Mouse (Mus musculus) liver, embryonic 15.5 days (tissue): ENCODE results near the gene Kdm1a. TPM values are rescaled to one million over a fixed set of nuclear protein-coding genes. Genes with fewer than 3 reads are reported as not detected.

Experiments used
- ATAC-seq: fragments of 200-750 bp; cut with Nextera tagmentation; 2 replicates; pipeline ENCODE4 v1.8.0; 2017; ENCODE audit warnings: moderate number of reproducible peaks, mild to moderate bottlenecking, moderate library complexity; ENCODE audit not compliant: insufficient read depth
- H3K27ac ChIP-seq: fragments of 300-500 bp; sonication (generic); replicated peaks from 2 replicates; pipeline ENCODE4 v1.5.1; 2015; ENCODE audit warnings: mild to moderate bottlenecking, inconsistent platforms
- H3K27me3 ChIP-seq: fragments of 300-500 bp; sonication (generic); 2 replicates; pipeline ENCODE4 v1.6.1; 2015; ENCODE audit warnings: mild to moderate bottlenecking, inconsistent platforms
- H3K36me3 ChIP-seq: fragments of 300-500 bp; sonication (generic); replicated peaks from 2 replicates; pipeline ENCODE4 v1.6.1; 2015; ENCODE audit warnings: moderate library complexity, mild to moderate bottlenecking, inconsistent platforms
- H3K4me1 ChIP-seq: fragments of 300-500 bp; sonication (generic); replicated peaks from 2 replicates; pipeline ENCODE4 v1.6.1; 2015; ENCODE audit warnings: inconsistent platforms
- H3K4me2 ChIP-seq: fragments of 300-500 bp; sonication (generic); 2 replicates; pipeline ENCODE4 v1.6.1; 2015; ENCODE audit warnings: moderate library complexity, mild to moderate bottlenecking, inconsistent platforms
- H3K4me3 ChIP-seq: fragments of 300-500 bp; sonication (generic); replicated peaks from 2 replicates; pipeline ENCODE4 v1.5.1; 2015; ENCODE audit warnings: mild to moderate bottlenecking, inconsistent platforms
- H3K9ac ChIP-seq: fragments of 300-500 bp; sonication (generic); 2 replicates; pipeline ENCODE4 v1.6.1; 2015; ENCODE audit warnings: moderate library complexity, mild to moderate bottlenecking, inconsistent platforms
- H3K9me3 ChIP-seq: fragments of 300-500 bp; sonication (generic); replicated peaks from 2 replicates; pipeline ENCODE4 v1.6.1; 2016; ENCODE audit warnings: inconsistent platforms
- WGBS: fragments of 180-500 bp; shearing (Covaris S2); methylation state at CpG from one replicate; pipeline ENCODE4 v1.1.7; 2015; ENCODE audit warnings: mixed read lengths; ENCODE audit not compliant: insufficient replicate concordance; 5-methylcytosine and 5-hydroxymethylcytosine counted together
- polyA plus RNA-seq: library from polyadenylated mRNA; unstranded; fragments of >200 nt; fragmentation: Nextera tagmentation; extraction: Ambion mirVana; gene quantifications from 2 replicates; pipeline ENCODE4 v1.2.1, GENCODE M21; 2015

Gene Kdm1a
- polyA plus RNA-seq, 1 experiment from 2014 or later = 9.5 TPM

DNA sequence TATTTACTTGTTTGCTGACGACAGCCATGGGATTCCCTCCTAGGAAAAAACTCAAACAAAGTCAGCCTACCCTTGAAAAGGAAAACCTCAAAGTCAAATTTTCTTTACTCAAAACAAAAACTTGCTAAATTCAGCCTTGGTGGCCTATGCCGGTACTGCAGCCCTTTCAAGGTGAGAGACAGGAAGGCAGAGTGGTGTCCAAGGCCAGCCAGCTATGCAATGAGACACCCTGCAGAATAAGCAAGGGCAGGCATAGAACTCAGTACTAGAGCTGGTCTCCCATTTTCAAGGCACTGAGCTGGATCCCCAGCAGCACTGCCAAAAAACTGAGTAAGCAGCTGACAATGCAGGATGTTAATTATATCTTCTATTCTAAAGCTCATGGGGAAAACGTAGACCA is 33.9 kb downstream of the Kdm1a start:
- no peak for ATAC-seq
- H3K4me2 ChIP-seq = no peak overlapping the region
- no peak overlapping the region for H3K4me3 ChIP-seq
- H3K9me3 ChIP-seq = no peaks in the 10 kb centered on the region
- H3K27ac ChIP-seq = no peak overlapping the region
- WGBS = 74% methylated on average over 3 of the region's 3 CpGs
- H3K27me3 ChIP-seq = no peaks in the 10 kb centered on the region
- peaks cover 74% of the 10 kb centered on the region for H3K36me3 ChIP-seq
- H3K9ac ChIP-seq = no peak overlapping the region
- no peaks in the 10 kb centered on the region; the same call in 1 of the 2 replicates for H3K4me1 ChIP-seq

DNA sequence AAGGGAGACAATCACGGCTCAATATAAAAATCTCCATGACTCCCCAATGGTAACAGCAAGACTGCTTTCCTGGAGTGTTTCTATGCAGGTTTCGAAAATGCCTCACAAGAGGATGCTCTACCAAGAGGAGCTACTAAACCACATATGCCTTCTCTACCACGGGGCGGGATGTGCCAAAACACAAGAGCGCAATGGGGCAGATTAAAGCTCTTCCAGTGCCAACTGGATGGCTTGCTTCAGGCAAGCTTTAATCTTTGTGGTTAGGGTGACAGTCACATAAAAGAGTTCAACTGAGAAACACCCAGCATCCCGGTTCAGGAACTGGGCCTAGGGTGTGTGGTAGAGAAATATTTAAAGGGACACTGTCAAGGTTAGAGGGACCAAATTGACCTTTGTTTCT is 39.8 kb downstream of the Kdm1a start:
- H3K9ac ChIP-seq = no peak overlapping the region
- H3K9me3 ChIP-seq = no peaks in the 10 kb centered on the region
- no peak overlapping the region for H3K4me3 ChIP-seq
- WGBS = 79% methylated on average over 6 of the region's 6 CpGs
- no peak overlapping the region for H3K4me2 ChIP-seq
- H3K27ac ChIP-seq = no peak overlapping the region
- ATAC-seq = no peak
- peaks cover 72% of the 10 kb centered on the region for H3K36me3 ChIP-seq
- no peaks in the 10 kb centered on the region for H3K27me3 ChIP-seq
- H3K4me1 ChIP-seq = no peaks in the 10 kb centered on the region; the same call in 1 of the 2 replicates

GRCm38 (mm10) chr4:136560270-136560991 is 42.1 kb downstream of the Kdm1a start:
- Histone ChIP-seq H3K4me1 (no peaks in the 10 kb centered on the region), H3K27ac (no peak overlapping the region), H3K36me3 (peaks cover 74% of the 10 kb centered on the region), H3K27me3 (no peaks in the 10 kb centered on the region), H3K4me3 (no peak overlapping the region), H3K4me2 (no peak overlapping the region), H3K9me3 (no peaks in the 10 kb centered on the region), H3K9ac (no peak overlapping the region)
- no peak for ATAC-seq
- 80% methylated on average over 8 of the region's 8 CpGs for WGBS

GRCm38 (mm10) chr4:136559690-136560089 is 42.8 kb downstream of the Kdm1a start:
- no peak overlapping the region for H3K4me3 ChIP-seq
- no peaks in the 10 kb centered on the region for H3K9me3 ChIP-seq
- no peaks in the 10 kb centered on the region for H3K4me1 ChIP-seq
- no peak overlapping the region for H3K9ac ChIP-seq
- no peaks in the 10 kb centered on the region for H3K27me3 ChIP-seq
- WGBS = 87% methylated on average over 2 of the region's 2 CpGs
- no peak for ATAC-seq
- no peak overlapping the region for H3K27ac ChIP-seq
- no peak overlapping the region for H3K4me2 ChIP-seq
- H3K36me3 ChIP-seq = peaks cover 71% of the 10 kb centered on the region

DNA sequence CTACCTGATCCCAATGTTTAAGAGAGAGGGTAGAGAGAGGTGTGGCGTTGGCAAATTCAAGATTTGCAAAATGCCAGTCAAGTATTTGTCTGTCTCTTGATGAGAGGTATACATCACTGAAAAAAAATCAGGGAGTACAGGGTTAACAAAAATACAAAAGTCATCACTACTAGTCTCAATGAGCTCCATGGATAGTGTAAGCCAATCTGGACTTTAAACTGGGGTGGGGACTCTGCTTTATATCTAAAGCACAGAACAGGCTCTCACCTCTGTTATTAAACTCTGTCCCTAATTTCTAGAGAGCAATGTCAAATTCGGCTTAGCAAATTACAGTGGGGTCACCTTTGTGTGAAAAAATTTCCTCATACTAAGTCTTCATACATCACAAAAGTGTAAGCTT is 44.9 kb downstream of the Kdm1a start:
- ATAC-seq = no peak
- peaks cover 71% of the 10 kb centered on the region for H3K36me3 ChIP-seq
- WGBS = 80% methylated on average over 2 of the region's 2 CpGs

DNA sequence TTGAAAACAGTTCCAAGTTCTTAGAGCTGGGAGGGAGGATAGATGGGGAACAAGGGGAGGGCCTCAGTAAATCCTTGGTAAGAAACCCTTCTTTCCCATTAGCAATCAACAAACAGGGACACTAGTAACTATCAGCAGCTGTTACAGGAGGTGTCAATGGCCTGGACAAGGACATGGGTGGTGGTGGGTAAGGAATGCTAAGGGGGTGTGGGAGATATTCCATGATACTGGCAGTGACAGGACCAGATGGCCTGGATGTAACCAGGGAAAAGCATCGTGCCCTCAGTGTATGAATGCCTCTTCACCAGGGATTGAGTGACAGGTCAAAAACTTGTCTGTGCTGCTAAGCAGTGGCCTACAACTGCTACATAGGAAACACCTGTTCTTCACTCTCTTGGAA is 49.4 kb downstream of the Kdm1a start:
- H3K36me3 ChIP-seq = peaks cover 87% of the 10 kb centered on the region
- no peaks in the 10 kb centered on the region for H3K9me3 ChIP-seq
- H3K27ac ChIP-seq = no peak overlapping the region
- WGBS = 65% methylated on average over 1 of the region's 1 CpGs
- no peaks in the 10 kb centered on the region for H3K27me3 ChIP-seq
- no peak overlapping the region for H3K4me3 ChIP-seq
- no peak for ATAC-seq
- H3K4me1 ChIP-seq = no peaks in the 10 kb centered on the region
- no peak overlapping the region for H3K4me2 ChIP-seq
- no peak overlapping the region for H3K9ac ChIP-seq

More for the DNA sequence above, 44.9 kb downstream of the Kdm1a start:
- Histone ChIP-seq H3K4me3 (no peak overlapping the region), H3K9me3 (no peaks in the 10 kb centered on the region), H3K27ac (no peak overlapping the region), H3K4me1 (no peaks in the 10 kb centered on the region), H3K9ac (no peak overlapping the region), H3K4me2 (no peak overlapping the region), H3K27me3 (no peaks in the 10 kb centered on the region)

DNA sequence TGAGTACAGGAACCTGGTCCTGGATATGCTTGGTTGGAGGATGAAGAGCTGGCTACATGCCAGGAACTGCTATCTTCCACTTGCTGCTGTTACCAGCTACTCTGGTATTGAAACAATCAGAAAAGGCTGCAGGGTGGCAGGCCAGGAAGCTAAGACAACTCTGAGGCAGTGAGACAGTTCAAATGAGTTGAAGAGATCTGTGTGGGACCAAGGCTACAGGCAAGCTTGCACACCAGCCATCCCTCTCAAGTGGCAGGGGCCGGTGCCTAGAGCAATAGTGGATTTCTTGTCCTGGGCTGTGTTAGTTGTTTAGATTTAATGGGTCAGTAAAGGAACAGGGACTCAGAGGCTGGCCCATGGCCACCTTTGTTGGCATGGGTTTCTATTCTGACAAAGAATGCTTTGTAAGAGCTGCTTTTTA is 54.1 kb downstream of the Kdm1a start:
- H3K4me2 ChIP-seq = no peak overlapping the region
- H3K36me3 ChIP-seq = peaks cover 69% of the 10 kb centered on the region
- no peaks in the 10 kb centered on the region for H3K9me3 ChIP-seq
- H3K4me1 ChIP-seq = no peaks in the 10 kb centered on the region
- WGBS = 80% methylated on average over 1 of the region's 1 CpGs
- H3K9ac ChIP-seq = no peak overlapping the region
- no peaks in the 10 kb centered on the region for H3K27me3 ChIP-seq
- ATAC-seq = no peak
- no peak overlapping the region for H3K27ac ChIP-seq
- H3K4me3 ChIP-seq = no peak overlapping the region

DNA sequence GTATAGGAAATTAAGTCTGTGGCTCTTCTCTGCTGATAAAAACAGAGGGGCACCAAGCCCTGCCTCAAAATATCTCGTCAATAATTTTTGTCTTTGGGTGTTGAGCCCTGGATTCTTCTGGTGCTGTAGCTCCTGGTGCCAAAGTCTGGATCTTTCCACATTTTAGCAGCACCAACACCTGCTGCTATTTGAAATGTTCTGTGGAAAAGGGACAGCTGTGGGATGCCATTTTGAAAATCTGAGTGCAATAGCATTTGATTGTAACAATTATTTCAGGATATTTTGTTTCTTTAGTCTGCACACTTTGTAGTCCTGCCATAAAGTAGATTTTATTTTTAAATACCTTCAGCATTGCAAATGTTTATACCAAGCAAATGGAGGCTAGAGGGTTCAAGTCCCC is 54.8 kb downstream of the Kdm1a start:
- no peak overlapping the region for H3K27ac ChIP-seq
- 47% methylated on average over 1 of the region's 1 CpGs for WGBS

DNA sequence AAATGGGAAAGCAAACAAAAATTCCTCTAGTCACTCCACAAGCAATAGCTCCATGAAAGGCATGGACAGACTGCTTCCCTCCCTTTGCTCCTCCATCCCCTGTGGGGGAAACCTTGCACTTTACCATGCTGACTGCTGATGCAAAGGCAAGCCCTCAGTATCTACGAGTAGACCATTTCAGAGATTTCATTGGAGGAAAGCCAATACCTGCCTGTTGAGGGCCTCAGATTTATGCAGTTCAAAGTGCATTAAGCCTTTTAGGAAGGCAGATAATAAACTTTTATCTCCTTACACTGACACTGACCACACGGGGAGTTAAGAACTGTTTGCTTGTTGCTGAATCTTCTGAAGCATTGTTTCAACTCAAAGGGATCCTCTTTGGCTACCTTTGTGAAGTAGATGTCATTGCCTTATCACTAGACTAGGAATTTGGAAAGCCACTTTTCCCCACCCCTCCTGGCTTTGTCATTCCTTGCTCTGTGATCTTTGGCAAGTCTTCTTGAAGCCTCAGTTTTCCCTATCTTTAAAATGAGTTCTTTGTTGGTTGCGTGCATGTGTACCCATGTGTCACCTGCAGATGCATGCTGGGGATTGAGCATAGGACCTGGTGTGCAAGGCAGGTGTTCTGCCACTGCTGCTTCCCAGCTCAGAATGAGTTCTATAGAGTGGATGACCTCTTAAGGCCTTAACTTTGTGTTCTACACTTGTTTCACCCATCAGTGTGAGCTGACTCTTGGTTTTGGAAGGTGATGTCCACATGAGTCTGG is 56.1 kb downstream of the Kdm1a start:
- no peaks in the 10 kb centered on the region for H3K9me3 ChIP-seq
- no peak for ATAC-seq
- peaks cover 51% of the 10 kb centered on the region for H3K36me3 ChIP-seq
- no peak overlapping the region for H3K4me3 ChIP-seq
- H3K9ac ChIP-seq = no peak overlapping the region
- H3K27me3 ChIP-seq = no peaks in the 10 kb centered on the region
- no peak overlapping the region for H3K4me2 ChIP-seq
- 51% methylated on average over 3 of the region's 3 CpGs for WGBS
- no peaks in the 10 kb centered on the region for H3K4me1 ChIP-seq
- no peak overlapping the region for H3K27ac ChIP-seq

More for the DNA sequence above, 54.8 kb downstream of the Kdm1a start:
- Histone ChIP-seq H3K4me1 (no peaks in the 10 kb centered on the region), H3K4me3 (no peak overlapping the region), H3K27me3 (no peaks in the 10 kb centered on the region), H3K9me3 (no peaks in the 10 kb centered on the region), H3K4me2 (no peak overlapping the region), H3K36me3 (peaks cover 64% of the 10 kb centered on the region), H3K9ac (no peak overlapping the region)
- ATAC-seq = no peak

DNA sequence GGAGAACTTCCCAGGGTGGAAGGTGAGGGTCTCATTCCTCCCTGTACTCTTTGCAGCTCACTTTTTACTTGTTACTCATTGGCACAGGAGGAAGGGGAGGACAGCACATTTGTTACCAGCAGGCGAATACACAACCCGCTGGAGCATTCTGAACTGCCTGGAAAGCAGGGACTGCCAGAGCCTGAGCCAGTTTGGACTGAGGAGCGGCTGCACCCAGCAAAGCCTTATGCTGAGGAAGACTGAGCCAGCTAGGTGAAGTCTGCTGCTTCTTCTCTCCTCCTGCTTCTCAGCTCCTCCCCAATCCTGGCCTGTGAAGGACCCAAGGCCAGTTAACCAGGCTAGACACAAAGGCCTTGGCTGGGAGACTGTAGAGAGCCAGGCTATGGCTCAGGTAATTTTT is 57.4 kb downstream of the Kdm1a start:
- WGBS = 74% methylated on average over 3 of the region's 3 CpGs
- ATAC-seq = no peak
- no peak overlapping the region for H3K27ac ChIP-seq
- H3K4me3 ChIP-seq = no peak overlapping the region
- H3K9me3 ChIP-seq = no peaks in the 10 kb centered on the region
- no peaks in the 10 kb centered on the region for H3K4me1 ChIP-seq
- peaks cover 38% of the 10 kb centered on the region for H3K36me3 ChIP-seq
- H3K4me2 ChIP-seq = no peak overlapping the region
- H3K27me3 ChIP-seq = no peaks in the 10 kb centered on the region
- no peak overlapping the region for H3K9ac ChIP-seq

GRCm38 (mm10) chr4:136526412-136526811 is 76.1 kb downstream of the Kdm1a start:
- Histone ChIP-seq H3K27me3 (no peaks in the 10 kb centered on the region), H3K9me3 (no peaks in the 10 kb centered on the region), H3K4me1 (peaks cover 14% of the 10 kb centered on the region), H3K27ac (no peak overlapping the region), H3K9ac (no peak overlapping the region), H3K36me3 (no peaks in the 10 kb centered on the region), H3K4me2 (no peak overlapping the region), H3K4me3 (no peak overlapping the region)
- WGBS = 17% methylated on average over 4 of the region's 4 CpGs
- no peak for ATAC-seq
